Mouse (Mus musculus): Measurements from ENCODE around the gene Ap3m1. TPM values are rescaled to one million over a fixed set of nuclear protein-coding genes. Genes with fewer than 3 reads are reported as not detected.
A peak's percentile ranks its signal among the peaks of the same experiment; 100 is the strongest.

Ap3m1 gene
- polyA plus RNA-seq, 1 experiment from 2014 or later = 121 TPM

- WGBS = 53% methylated on average over 2 of the region's 2 CpGs
Observed at GRCm38 (mm10) chr14:21086106-21086505, 33.8 kb upstream of the Ap3m1 start.

GRCm38 (mm10) chr14:21085666-21086065 is 33.4 kb upstream of the Ap3m1 start:
- Histone ChIP-seq H3K4me2 (no peak overlapping the region), H3K27ac (no peak overlapping the region), H3K4me3 (replicated peaks) (no peak overlapping the region), H3K9me3 (no peaks in the 10 kb centered on the region), H3K36me3 (replicated peaks) (no peaks in the 10 kb centered on the region), H3K4me1 (no peaks in the 10 kb centered on the region; the same call in none of the 2 replicates), H3K27me3 (no peaks in the 10 kb centered on the region), H3K9ac (no peak overlapping the region)
- 88% methylated on average over 5 of the region's 5 CpGs for WGBS
- no peak for ATAC-seq (ENCODE audit: low FRiP score)

More at GRCm38 (mm10) chr14:21086106-21086505, 33.8 kb upstream of the Ap3m1 start:
- H3K4me3 ChIP-seq (replicated peaks) = no peak overlapping the region
- H3K9ac ChIP-seq = no peak overlapping the region
- no peaks in the 10 kb centered on the region for H3K27me3 ChIP-seq
- no peaks in the 10 kb centered on the region for H3K9me3 ChIP-seq
- no peak overlapping the region for H3K27ac ChIP-seq
- no peak for ATAC-seq (ENCODE audit: low FRiP score)
- H3K4me2 ChIP-seq = no peak overlapping the region
- H3K36me3 ChIP-seq (replicated peaks) = no peaks in the 10 kb centered on the region
- H3K4me1 ChIP-seq = no peaks in the 10 kb centered on the region; the same call in none of the 2 replicates

- no peaks in the 10 kb centered on the region; the same call in none of the 2 replicates for H3K4me1 ChIP-seq
- H3K36me3 ChIP-seq (replicated peaks) = no peaks in the 10 kb centered on the region
- no peak for ATAC-seq (ENCODE audit: low FRiP score)
- no peaks in the 10 kb centered on the region for H3K27me3 ChIP-seq
- H3K9me3 ChIP-seq = no peaks in the 10 kb centered on the region
- H3K4me2 ChIP-seq = no peak overlapping the region
- no peak overlapping the region for H3K27ac ChIP-seq
- 56% methylated on average over 1 of the region's 1 CpGs for WGBS
- H3K4me3 ChIP-seq (replicated peaks) = no peak overlapping the region
- H3K9ac ChIP-seq = no peak overlapping the region
Observed at GRCm38 (mm10) chr14:21082823-21083222, 30.5 kb upstream of the Ap3m1 start.

- Histone ChIP-seq H3K27me3 (no peaks in the 10 kb centered on the region), H3K36me3 (replicated peaks) (no peaks in the 10 kb centered on the region), H3K27ac (no peak overlapping the region), H3K4me2 (no peak overlapping the region), H3K9ac (no peak overlapping the region), H3K4me1 (peaks cover 6% of the 10 kb centered on the region), H3K4me3 (replicated peaks) (no peak overlapping the region), H3K9me3 (no peaks in the 10 kb centered on the region)
- no peak for ATAC-seq (ENCODE audit: low FRiP score)
Observed at GRCm38 (mm10) chr14:21078511-21078910, 26.2 kb upstream of the Ap3m1 start.

- Histone ChIP-seq H3K27me3 (no peaks in the 10 kb centered on the region), H3K36me3 (replicated peaks) (no peaks in the 10 kb centered on the region), H3K4me3 (replicated peaks) (no peak overlapping the region), H3K27ac (no peak overlapping the region), H3K4me2 (no peak overlapping the region), H3K4me1 (peaks cover 6% of the 10 kb centered on the region), H3K9ac (no peak overlapping the region), H3K9me3 (no peaks in the 10 kb centered on the region)
- WGBS = 83% methylated on average over 4 of the region's 4 CpGs
- no peak for ATAC-seq (ENCODE audit: low FRiP score)
Observed at GRCm38 (mm10) chr14:21077939-21078338, 25.6 kb upstream of the Ap3m1 start.

GRCm38 (mm10) chr14:21076501-21077194 is 24.3 kb upstream of the Ap3m1 start:
- Histone ChIP-seq H3K4me3 (replicated peaks) (peak overlapping the region; percentile 65), H3K9me3 (no peaks in the 10 kb centered on the region), H3K9ac (peak overlapping the region; percentile 63), H3K4me1 (peaks cover 6% of the 10 kb centered on the region), H3K27me3 (no peaks in the 10 kb centered on the region), H3K36me3 (replicated peaks) (no peaks in the 10 kb centered on the region), H3K4me2 (peak overlapping the region; percentile 87), H3K27ac (no peak overlapping the region)
- WGBS = 47% methylated on average over 7 of the region's 7 CpGs
- peak; percentile 45 for ATAC-seq (ENCODE audit: low FRiP score)

- Histone ChIP-seq H3K9me3 (no peaks in the 10 kb centered on the region), H3K9ac (peak overlapping the region; percentile 63), H3K27ac (peak overlapping the region; percentile 61), H3K4me2 (peak overlapping the region; percentile 87), H3K4me1 (peaks cover 6% of the 10 kb centered on the region), H3K4me3 (replicated peaks) (peak overlapping the region; percentile 65), H3K27me3 (no peaks in the 10 kb centered on the region), H3K36me3 (replicated peaks) (no peaks in the 10 kb centered on the region)
- WGBS = under 1% methylated on average over 59 of the region's 59 CpGs
- peak; percentile 99 for ATAC-seq (ENCODE audit: low FRiP score)
Observed at GRCm38 (mm10) chr14:21075751-21076500, 23.6 kb upstream of the Ap3m1 start.

- Histone ChIP-seq H3K9me3 (no peaks in the 10 kb centered on the region), H3K27me3 (no peaks in the 10 kb centered on the region), H3K9ac (no peak overlapping the region), H3K4me3 (replicated peaks) (no peak overlapping the region), H3K4me2 (peak overlapping the region; percentile 87), H3K27ac (no peak overlapping the region), H3K4me1 (peaks cover 6% of the 10 kb centered on the region), H3K36me3 (replicated peaks) (no peaks in the 10 kb centered on the region)
- ATAC-seq (ENCODE audit: low FRiP score) = no peak
- 74% methylated on average over 11 of the region's 11 CpGs for WGBS
Observed at GRCm38 (mm10) chr14:21074398-21075320, 22.4 kb upstream of the Ap3m1 start.

GRCm38 (mm10) chr14:21073981-21074380 is 21.7 kb upstream of the Ap3m1 start:
- Histone ChIP-seq H3K4me1 (peaks cover 6% of the 10 kb centered on the region), H3K36me3 (replicated peaks) (no peaks in the 10 kb centered on the region), H3K9ac (no peak overlapping the region), H3K4me3 (replicated peaks) (no peak overlapping the region), H3K27ac (no peak overlapping the region), H3K4me2 (no peak overlapping the region), H3K27me3 (no peaks in the 10 kb centered on the region), H3K9me3 (no peaks in the 10 kb centered on the region)
- ATAC-seq (ENCODE audit: low FRiP score) = no peak
- WGBS = 74% methylated on average over 3 of the region's 3 CpGs

GRCm38 (mm10) chr14:21069594-21069993 is 17.3 kb upstream of the Ap3m1 start:
- no peak overlapping the region for H3K9ac ChIP-seq
- H3K4me2 ChIP-seq = no peak overlapping the region
- H3K36me3 ChIP-seq (replicated peaks) = no peaks in the 10 kb centered on the region
- H3K27me3 ChIP-seq = no peaks in the 10 kb centered on the region
- ATAC-seq (ENCODE audit: low FRiP score) = no peak
- 89% methylated on average over 5 of the region's 5 CpGs for WGBS
- no peak overlapping the region for H3K27ac ChIP-seq
- no peaks in the 10 kb centered on the region for H3K4me1 ChIP-seq
- H3K9me3 ChIP-seq = no peaks in the 10 kb centered on the region
- no peak overlapping the region for H3K4me3 ChIP-seq (replicated peaks)

GRCm38 (mm10) chr14:21065490-21066162 is 13.3 kb upstream of the Ap3m1 start:
- Histone ChIP-seq H3K9me3 (no peaks in the 10 kb centered on the region), H3K9ac (no peak overlapping the region), H3K27me3 (no peaks in the 10 kb centered on the region), H3K27ac (no peak overlapping the region), H3K36me3 (replicated peaks) (no peaks in the 10 kb centered on the region), H3K4me2 (no peak overlapping the region), H3K4me1 (no peaks in the 10 kb centered on the region), H3K4me3 (replicated peaks) (no peak overlapping the region)
- WGBS = 84% methylated on average over 8 of the region's 8 CpGs
- ATAC-seq (ENCODE audit: low FRiP score) = no peak

- H3K4me3 ChIP-seq (replicated peaks) = no peak overlapping the region
- no peak overlapping the region for H3K4me2 ChIP-seq
- H3K36me3 ChIP-seq (replicated peaks) = no peaks in the 10 kb centered on the region
- H3K27ac ChIP-seq = no peak overlapping the region
- no peaks in the 10 kb centered on the region for H3K27me3 ChIP-seq
- no peaks in the 10 kb centered on the region for H3K9me3 ChIP-seq
- H3K4me1 ChIP-seq = no peaks in the 10 kb centered on the region
- H3K9ac ChIP-seq = no peak overlapping the region
- no peak for ATAC-seq (ENCODE audit: low FRiP score)
- WGBS = 54% methylated on average over 1 of the region's 1 CpGs
Observed at GRCm38 (mm10) chr14:21064321-21064720, 12.0 kb upstream of the Ap3m1 start.
